Mouse (Mus musculus) kidney, embryonic 14.5 days (tissue): ENCODE measurements around the gene Ube2j2. TPM values are rescaled to one million over a fixed set of nuclear protein-coding genes. Genes with fewer than 3 reads are reported as not detected.

ENCODE experiments used
- ATAC-seq: fragments of 200-750 bp; cut with Nextera tagmentation; 2 replicates; pipeline ENCODE4 v1.8.0; 2017; ENCODE audit warnings: moderate number of reproducible peaks, mild to moderate bottlenecking, moderate TSS enrichment, moderate library complexity; ENCODE audit not compliant: low FRiP score, low TSS enrichment
- H3K27ac ChIP-seq: fragments of 300-500 bp; sonication (generic); 2 replicates; pipeline ENCODE4 v1.5.1; 2014; ENCODE audit warnings: low read depth, mild to moderate bottlenecking, low read length, moderate library complexity, mixed read lengths
- H3K27me3 ChIP-seq: fragments of 300-500 bp; sonication (generic); 2 replicates; pipeline ENCODE4 v1.6.1; 2014; ENCODE audit warnings: mild to moderate bottlenecking, low read length; ENCODE audit not compliant: control insufficient read depth, insufficient read depth
- H3K36me3 ChIP-seq: fragments of 300-500 bp; sonication (generic); 2 replicates; pipeline ENCODE4 v1.6.1; 2014; ENCODE audit warnings: low read length, mixed read lengths; ENCODE audit not compliant: control insufficient read depth, insufficient read depth
- H3K4me1 ChIP-seq: fragments of 300-500 bp; sonication (generic); 2 replicates; pipeline ENCODE4 v1.6.1; 2014; ENCODE audit warnings: low read length, mixed read lengths; ENCODE audit not compliant: control insufficient read depth, insufficient read depth
- H3K4me2 ChIP-seq: fragments of 300-500 bp; sonication (generic); replicated peaks from 2 replicates; pipeline ENCODE4 v1.6.1; 2014; ENCODE audit warnings: low read depth, mild to moderate bottlenecking, low read length
- H3K4me3 ChIP-seq: fragments of 300-500 bp; sonication (generic); 2 replicates; pipeline ENCODE4 v1.5.1; 2014; ENCODE audit warnings: mild to moderate bottlenecking, low read length
- H3K9ac ChIP-seq: fragments of 300-500 bp; sonication (generic); 2 replicates; pipeline ENCODE4 v1.6.1; 2014; ENCODE audit warnings: low read depth, mild to moderate bottlenecking, low read length, moderate library complexity
- H3K9me3 ChIP-seq: fragments of 300-500 bp; sonication (generic); 2 replicates; pipeline ENCODE4 v1.6.1; 2016; ENCODE audit warnings: low read length; ENCODE audit not compliant: control insufficient read depth
- WGBS: fragments of 180-500 bp; shearing (Covaris S2); extraction: QIAGEN DNeasy Blood & Tissue Kit; methylation state at CpG from one replicate; pipeline ENCODE4 v1.1.7; 2014; 5-methylcytosine and 5-hydroxymethylcytosine counted together
- polyA plus RNA-seq: library from polyadenylated mRNA; unstranded; fragments of >200 nt; fragmentation: Nextera tagmentation; extraction: Ambion mirVana; gene quantifications from 2 replicates; pipeline ENCODE4 v1.2.1, GENCODE M21; 2014

The Ube2j2 gene
- polyA plus RNA-seq, 1 experiment from 2014 or later: 127 TPM

- H3K36me3 ChIP-seq: no peaks in the 10 kb centered on the region
- H3K27me3 ChIP-seq: no peaks in the 10 kb centered on the region
- H3K27ac ChIP-seq: peak overlapping the region; percentile 47; the same call in 1 of the 2 replicates
- peak; percentile 80 for ATAC-seq
- no peak overlapping the region for H3K9ac ChIP-seq
- WGBS: 51% methylated on average over 2 of the region's 2 CpGs
- H3K4me2 ChIP-seq: no peak overlapping the region
- H3K9me3 ChIP-seq: no peaks in the 10 kb centered on the region
- H3K4me1 ChIP-seq: peaks cover 32% of the 10 kb centered on the region
- no peak overlapping the region for H3K4me3 ChIP-seq
Observed at GRCm38 (mm10) chr4:155973239-155973638, 29.6 kb downstream of the Ube2j2 start.

- no peak for ATAC-seq
- no peak overlapping the region for H3K4me3 ChIP-seq
- H3K27me3 ChIP-seq: no peaks in the 10 kb centered on the region
- no peaks in the 10 kb centered on the region for H3K36me3 ChIP-seq
- no peak overlapping the region for H3K4me2 ChIP-seq
- no peak overlapping the region for H3K9ac ChIP-seq
- no peaks in the 10 kb centered on the region for H3K4me1 ChIP-seq
- 80% methylated on average over 12 of the region's 12 CpGs for WGBS
- no peaks in the 10 kb centered on the region for H3K9me3 ChIP-seq
- H3K27ac ChIP-seq: no peak overlapping the region
Observed at GRCm38 (mm10) chr4:155981436-155982082, 37.9 kb downstream of the Ube2j2 start.

- 8% methylated on average over 2 of the region's 2 CpGs for WGBS
- H3K9me3 ChIP-seq: no peaks in the 10 kb centered on the region
- H3K27me3 ChIP-seq: no peaks in the 10 kb centered on the region
- ATAC-seq: no peak
- no peak overlapping the region for H3K4me2 ChIP-seq
- no peak overlapping the region for H3K27ac ChIP-seq
- H3K4me3 ChIP-seq: no peak overlapping the region
- H3K9ac ChIP-seq: no peak overlapping the region
- H3K36me3 ChIP-seq: no peaks in the 10 kb centered on the region
- H3K4me1 ChIP-seq: no peaks in the 10 kb centered on the region
Observed at GRCm38 (mm10) chr4:155983788-155984187, 40.2 kb downstream of the Ube2j2 start.

GRCm38 (mm10) chr4:155991211-155991907 is 47.7 kb downstream of the Ube2j2 start:
- Histone ChIP-seq H3K27me3 (no peaks in the 10 kb centered on the region), H3K27ac (peak overlapping the region; percentile 92; the same call in 1 of the 2 replicates), H3K4me1 (peaks cover 19% of the 10 kb centered on the region), H3K9me3 (no peaks in the 10 kb centered on the region), H3K36me3 (peaks cover 13% of the 10 kb centered on the region), H3K9ac (peak overlapping the region; percentile 75), H3K4me3 (peak overlapping the region; percentile 48), H3K4me2 (peak overlapping the region; percentile 98)
- WGBS: 90% methylated on average over 22 of the region's 22 CpGs
- ATAC-seq: no peak

- Histone ChIP-seq H3K4me2 (peak overlapping the region; percentile 98), H3K36me3 (peaks cover 18% of the 10 kb centered on the region), H3K4me3 (peak overlapping the region; percentile 48), H3K9ac (peak overlapping the region; percentile 75), H3K4me1 (peaks cover 19% of the 10 kb centered on the region), H3K9me3 (no peaks in the 10 kb centered on the region), H3K27me3 (no peaks in the 10 kb centered on the region), H3K27ac (peak overlapping the region; percentile 92)
- peak; percentile 6 for ATAC-seq
- 29% methylated on average over 37 of the region's 37 CpGs for WGBS
Observed at GRCm38 (mm10) chr4:155991908-155992230, 48.2 kb downstream of the Ube2j2 start.

- peak; percentile 88 for ATAC-seq
- Histone ChIP-seq H3K9me3 (no peaks in the 10 kb centered on the region), H3K27ac (peak within 1 kb of the TSS; percentile 92), H3K4me3 (peak within 1 kb of the TSS; percentile 95), H3K36me3 (peaks cover 23% of the 10 kb centered on the region), H3K9ac (peak within 1 kb of the TSS; percentile 90), H3K27me3 (no peaks in the 10 kb centered on the region), H3K4me1 (peaks cover 19% of the 10 kb centered on the region), H3K4me2 (peak within 1 kb of the TSS; percentile 98)
- under 1% methylated on average over 99 of the region's 99 CpGs for WGBS
Observed at GRCm38 (mm10) chr4:155992241-155992905, 48.7 kb downstream of the Ube2j2 start, which contains the start of the genes B3galt6 and Sdf4. Gene B3galt6 (minus strand): TSS chr4:155992649. Gene Sdf4 (plus strand): TSS chr4:155992872.

GRCm38 (mm10) chr4:155992906-155993547 is 49.4 kb downstream of the Ube2j2 start:
- peak overlapping the region; percentile 78 for H3K27ac ChIP-seq
- H3K27me3 ChIP-seq: no peaks in the 10 kb centered on the region
- ATAC-seq: peak; percentile 86
- H3K9ac ChIP-seq: peak overlapping the region; percentile 90
- H3K4me3 ChIP-seq: peak overlapping the region; percentile 95
- peak overlapping the region; percentile 81 for H3K4me2 ChIP-seq
- WGBS: under 1% methylated on average over 60 of the region's 70 CpGs
- no peaks in the 10 kb centered on the region for H3K9me3 ChIP-seq
- H3K36me3 ChIP-seq: peaks cover 29% of the 10 kb centered on the region
- H3K4me1 ChIP-seq: peaks cover 19% of the 10 kb centered on the region

- H3K9ac ChIP-seq: peak overlapping the region; percentile 90
- H3K27ac ChIP-seq: peak overlapping the region; percentile 78; the same call in 1 of the 2 replicates
- ATAC-seq: no peak
- peaks cover 35% of the 10 kb centered on the region for H3K36me3 ChIP-seq
- H3K4me2 ChIP-seq: peak overlapping the region; percentile 81
- no peaks in the 10 kb centered on the region for H3K9me3 ChIP-seq
- peak overlapping the region; percentile 95 for H3K4me3 ChIP-seq
- H3K27me3 ChIP-seq: no peaks in the 10 kb centered on the region
- 4% methylated on average over 15 of the region's 15 CpGs for WGBS
- peaks cover 19% of the 10 kb centered on the region for H3K4me1 ChIP-seq
Observed at GRCm38 (mm10) chr4:155993606-155994005, 50.0 kb downstream of the Ube2j2 start.
